Mouse (Mus musculus): ENCODE data around the gene Adgrl3.

DNA sequence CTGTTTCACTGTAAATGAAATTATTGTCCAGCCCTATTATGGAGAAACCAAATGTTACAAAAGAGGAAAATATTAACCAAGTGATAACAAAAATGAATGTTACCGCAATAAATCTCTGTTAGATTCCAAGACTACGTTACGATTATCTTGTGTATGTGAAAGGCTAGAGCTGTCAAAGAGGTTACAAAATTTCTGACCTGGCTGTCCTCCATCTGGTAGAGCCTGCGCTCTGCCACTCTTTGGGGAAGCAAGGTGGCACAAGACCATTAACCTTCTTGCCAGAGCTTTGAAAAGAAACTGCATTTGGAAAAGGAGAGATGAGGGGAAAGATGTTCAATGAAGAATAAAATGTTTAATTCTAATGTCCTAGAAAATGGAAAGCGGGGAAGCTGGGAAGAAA, 562.9 kb downstream of the Adgrl3 start:
- TF ChIP-seq CTCF (IDR thresholded peaks at IDR 0.05; ENCODE audit: control insufficient read depth, insufficient read depth, insufficient replicate concordance, low read depth, low read length) (no peak), POLR2A (IDR thresholded peaks at IDR 0.05; ENCODE audit: control insufficient read depth, low read depth, low read length) (no peak)
